Mouse (Mus musculus) C2C12 (cell line): Measurements from ENCODE around the gene Krt7. TPM values are rescaled to one million over a fixed set of nuclear protein-coding genes. Genes with fewer than 3 reads are reported as not detected.

Source experiments
- H3K27me3 ChIP-seq: one replicate; pipeline ENCODE4 v1.6.1; 2011; ENCODE audit not compliant: control insufficient read depth, insufficient read depth, insufficient read length
- H3K36me3 ChIP-seq: one replicate; pipeline ENCODE4 v1.6.1; 2011; ENCODE audit not compliant: control insufficient read depth, insufficient read depth
- H3K4me3 ChIP-seq: one replicate; pipeline ENCODE4 v1.5.1; 2011; ENCODE audit warnings: mild to moderate bottlenecking, control low read depth; ENCODE audit not compliant: poor library complexity, insufficient read depth, severe bottlenecking
- H3K79me2 ChIP-seq: one replicate; pipeline ENCODE4 v1.6.1; 2011; ENCODE audit not compliant: control insufficient read depth, insufficient read depth
- H3K79me3 ChIP-seq: one replicate; pipeline ENCODE4 v1.6.1; 2011; ENCODE audit warnings: low read depth, control low read depth
- H3ac ChIP-seq: one replicate; pipeline ENCODE3; 2011; ENCODE audit warnings: low read depth; ENCODE audit not compliant: control insufficient read depth, insufficient read length
- CEBPB ChIP-seq: IDR thresholded peaks from one replicate; pipeline ENCODE4 v1.6.1; 2011; ENCODE audit warnings: low read depth, mild to moderate bottlenecking, control low read depth, moderate library complexity
- CTCF ChIP-seq: IDR thresholded peaks from one replicate; pipeline ENCODE4 v1.5.1; 2011; ENCODE audit not compliant: control insufficient read depth, insufficient read depth, insufficient read length
- FOSL1 ChIP-seq: IDR thresholded peaks from one replicate; pipeline ENCODE4 v1.8.0; 2011; ENCODE audit warnings: mild to moderate bottlenecking, low read length; ENCODE audit not compliant: poor library complexity, insufficient read depth, severe bottlenecking
- MAX ChIP-seq: IDR thresholded peaks from one replicate; pipeline ENCODE4 v1.6.1; 2011; ENCODE audit warnings: mild to moderate bottlenecking, control low read depth
- MYOD1 ChIP-seq: IDR thresholded peaks from one replicate; pipeline ENCODE4 v1.6.1; 2011; ENCODE audit warnings: low read depth; ENCODE audit not compliant: control insufficient read depth, insufficient read length
- MYOG ChIP-seq: IDR thresholded peaks from one replicate; pipeline ENCODE4 v1.6.1; 2011; ENCODE audit not compliant: control insufficient read depth, insufficient read length; ENCODE audit errors: extremely low read depth
- USF1 ChIP-seq: IDR thresholded peaks from one replicate; pipeline ENCODE4 v1.6.1; 2011; ENCODE audit warnings: low read depth, mild to moderate bottlenecking, control low read depth, moderate library complexity
- polyA plus RNA-seq: library from polyadenylated mRNA; unstranded; fragments of >200 nt; fragmentation: generic; extraction: Trizol; gene quantifications from one replicate; pipeline ENCODE4 v1.2.1, GENCODE M21; 2012; ENCODE audit warnings: missing spikeins

Gene Krt7
- polyA plus RNA-seq, 1 experiment: 0.04 TPM

GRCm38 (mm10) chr15:101374879-101375278, 36.0 kb upstream of the Krt7 start:
- no peaks in the 10 kb centered on the region for H3K79me2 ChIP-seq
- H3K4me3 ChIP-seq: no peak overlapping the region
- H3K36me3 ChIP-seq: no peaks in the 10 kb centered on the region
- no peak overlapping the region for H3ac ChIP-seq
- H3K79me3 ChIP-seq: no peaks in the 10 kb centered on the region
- no peak for TF ChIP-seq FOSL1
- TF ChIP-seq USF1: no peak
- peak; percentile 45 for TF ChIP-seq MAX
- no peak for TF ChIP-seq MYOD1
- no peak for TF ChIP-seq MYOG
- peak; percentile 96 for TF ChIP-seq CEBPB
- TF ChIP-seq CTCF: no peak
- H3K27me3 ChIP-seq: no peaks in the 10 kb centered on the region

GRCm38 (mm10) chr15:101375956-101376775, 34.7 kb upstream of the Krt7 start:
- H3ac ChIP-seq: no peak overlapping the region
- TF ChIP-seq MAX: no peak
- no peak for TF ChIP-seq MYOG
- TF ChIP-seq USF1: no peak
- no peak for TF ChIP-seq FOSL1
- no peak for TF ChIP-seq CEBPB
- no peak for TF ChIP-seq MYOD1
- TF ChIP-seq CTCF: no peak

GRCm38 (mm10) chr15:101376776-101377061, 34.1 kb upstream of the Krt7 start:
- TF ChIP-seq MAX: no peak
- TF ChIP-seq CEBPB: no peak
- no peak for TF ChIP-seq MYOD1
- TF ChIP-seq CTCF: no peak
- TF ChIP-seq USF1: no peak
- no peak for TF ChIP-seq MYOG
- TF ChIP-seq FOSL1: no peak
- H3K36me3 ChIP-seq: no peaks in the 10 kb centered on the region
- H3K79me2 ChIP-seq: peaks cover 12% of the 10 kb centered on the region
- H3K27me3 ChIP-seq: no peaks in the 10 kb centered on the region
- no peak overlapping the region for H3K4me3 ChIP-seq
- no peak overlapping the region for H3ac ChIP-seq
- peaks cover 3% of the 10 kb centered on the region for H3K79me3 ChIP-seq

More at GRCm38 (mm10) chr15:101375956-101376775, 34.7 kb upstream of the Krt7 start:
- Histone ChIP-seq H3K79me3 (peaks cover 3% of the 10 kb centered on the region), H3K4me3 (no peak overlapping the region), H3K27me3 (no peaks in the 10 kb centered on the region), H3K79me2 (peaks cover 11% of the 10 kb centered on the region), H3K36me3 (no peaks in the 10 kb centered on the region)

GRCm38 (mm10) chr15:101378646-101379045, 32.2 kb upstream of the Krt7 start:
- Histone ChIP-seq H3K79me3 (peaks cover 3% of the 10 kb centered on the region), H3ac (no peak overlapping the region), H3K79me2 (peaks cover 12% of the 10 kb centered on the region), H3K4me3 (no peak overlapping the region), H3K27me3 (no peaks in the 10 kb centered on the region), H3K36me3 (no peaks in the 10 kb centered on the region)
- TF ChIP-seq MYOD1 (no peak), FOSL1 (no peak), CEBPB (no peak), MYOG (no peak), USF1 (no peak), CTCF (no peak), MAX (no peak)

- H3K27me3 ChIP-seq: no peaks in the 10 kb centered on the region
- no peak overlapping the region for H3ac ChIP-seq
- peak overlapping the region; percentile 26 for H3K4me3 ChIP-seq
- peaks cover 12% of the 10 kb centered on the region for H3K79me2 ChIP-seq
- no peaks in the 10 kb centered on the region for H3K36me3 ChIP-seq
- TF ChIP-seq MAX: peak; percentile 92
- TF ChIP-seq USF1: peak; percentile 68
- TF ChIP-seq FOSL1: no peak
- TF ChIP-seq MYOD1: peak; percentile 72
- H3K79me3 ChIP-seq: peaks cover 3% of the 10 kb centered on the region
These were observed 29.1 kb upstream of the Krt7 start for GRCm38 (mm10) chr15:101381758-101382157.

- Histone ChIP-seq H3K79me2 (peaks cover 12% of the 10 kb centered on the region), H3K79me3 (peaks cover 3% of the 10 kb centered on the region)
These were observed 28.0 kb upstream of the Krt7 start for GRCm38 (mm10) chr15:101382811-101383210.

More at GRCm38 (mm10) chr15:101382811-101383210, 28.0 kb upstream of the Krt7 start:
- Histone ChIP-seq H3K36me3 (no peaks in the 10 kb centered on the region), H3K4me3 (no peak overlapping the region), H3K27me3 (no peaks in the 10 kb centered on the region), H3ac (no peak overlapping the region)
- TF ChIP-seq MYOG (no peak), MYOD1 (peak; percentile 43)
